Mouse (Mus musculus) frontal cortex, postnatal 10 days (tissue): ENCODE measurements at regions not wholly inside any gene's neighbourhood (a gene's known extent, or its start where the extent isn't known, plus 50 kb on each side); places are given as distances from the start of the nearest gene placed in this dataset.

Experiments used
- DNase-seq, 2 experiments: peaks; one replicate each; pipeline ENCODE4 v3.0.0; 2022; ENCODE audit warnings: low spot score in 2 of 2, mixed read lengths in 1 of 2

DNA sequence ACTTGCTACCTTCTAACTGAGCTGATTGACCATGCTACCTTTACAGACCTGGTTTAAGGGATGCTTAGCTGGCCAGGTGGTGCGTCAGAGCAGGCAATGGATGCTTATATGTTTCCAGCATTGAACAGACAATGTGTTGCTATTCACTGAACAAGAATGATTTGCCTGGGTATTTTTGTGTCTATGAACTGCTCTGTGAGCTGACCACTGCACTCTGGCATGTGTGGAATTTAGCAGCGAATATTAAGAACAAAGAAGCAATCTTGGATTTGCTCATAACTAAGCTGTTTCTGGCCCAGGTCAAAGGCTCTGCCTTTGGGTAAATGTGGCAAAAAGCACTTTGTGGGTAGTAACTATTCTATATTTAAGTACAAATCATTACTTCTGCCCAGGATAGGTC, 58.3 kb upstream of the Ccdc39 start:
- DNase-seq = no peak

DNA sequence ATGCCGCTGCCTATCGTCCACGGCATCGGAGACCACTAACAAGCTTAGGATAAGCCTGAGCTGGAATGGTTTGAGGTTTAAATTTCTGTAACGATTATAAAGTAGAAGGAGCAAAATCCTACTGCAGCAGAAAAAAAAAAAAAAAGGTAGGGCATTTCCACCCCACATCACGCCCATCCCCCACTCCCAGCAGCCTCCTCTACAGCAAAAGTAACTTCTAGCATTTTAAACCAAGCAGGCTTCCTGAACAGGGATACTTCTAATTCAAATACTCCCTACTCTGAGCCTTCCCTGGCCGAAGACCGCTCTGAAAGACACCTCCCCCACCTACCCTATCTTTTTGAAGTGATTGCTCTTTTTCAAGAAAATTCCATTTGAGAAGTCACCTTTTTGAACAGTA, 59.2 kb upstream of the Ccdc39 start:
- DNase-seq = no peak

DNA sequence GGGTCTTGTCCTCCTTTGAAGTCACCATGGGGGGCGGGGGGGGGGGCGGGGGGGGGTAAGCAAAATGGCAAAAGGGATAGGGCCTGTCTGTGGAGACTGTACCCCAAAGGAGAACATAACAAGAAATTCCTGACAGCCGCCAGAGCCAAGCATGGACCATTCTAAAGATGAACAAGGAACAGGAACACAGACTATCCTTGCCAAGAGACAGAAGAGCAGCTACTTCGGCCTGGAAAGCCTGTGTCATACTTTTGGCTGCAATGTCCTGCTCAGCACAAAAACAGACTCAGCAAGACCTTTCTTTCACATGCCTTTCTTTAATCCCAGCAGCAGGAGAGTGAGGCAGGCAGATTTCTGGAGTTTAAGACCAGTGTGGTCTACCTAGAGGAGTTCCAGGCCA, 59.7 kb upstream of the Ccdc39 start:
- no peak for DNase-seq

DNA sequence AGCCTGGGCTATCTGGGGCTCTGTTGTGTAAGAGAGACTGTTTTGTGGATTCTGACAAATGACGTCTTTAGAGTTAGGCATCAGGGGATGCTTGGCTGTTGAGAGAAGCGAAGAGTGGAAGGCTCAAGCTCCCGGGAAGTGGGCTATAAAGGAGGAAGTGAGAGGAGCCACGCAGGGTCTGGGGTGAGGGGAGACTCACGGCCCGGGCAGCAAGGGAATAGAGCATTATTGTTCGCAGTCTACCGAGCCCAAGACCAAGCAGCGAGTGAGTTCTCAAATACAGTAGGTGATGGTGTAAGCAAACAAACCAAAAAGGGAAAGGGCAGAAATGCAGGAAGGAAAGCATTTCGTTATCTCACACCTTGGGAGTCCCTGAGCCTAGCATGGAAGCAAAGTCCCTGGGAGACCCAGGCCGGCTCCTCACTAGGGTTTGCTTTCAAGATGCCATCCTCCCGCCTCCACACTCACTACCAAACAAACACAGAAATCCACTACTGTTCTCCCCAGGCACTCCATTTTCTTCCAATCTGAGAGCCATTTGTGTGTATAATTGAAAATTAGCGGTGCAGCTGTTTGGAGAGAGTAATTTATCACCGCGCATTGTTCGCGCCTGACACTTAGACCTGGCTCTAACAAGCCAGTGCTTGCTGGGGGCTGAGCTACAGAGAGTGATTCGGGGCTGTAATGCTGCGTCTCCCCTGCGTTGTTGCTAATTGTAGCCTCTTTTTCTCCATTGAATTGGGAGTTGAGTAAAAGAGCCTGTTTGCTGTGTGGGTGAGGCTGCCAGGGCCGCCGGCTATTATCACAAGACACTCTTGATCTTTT, 61.0 kb upstream of the Ccdc39 start:
- peak; percentile 9 to 12 for DNase-seq

DNA sequence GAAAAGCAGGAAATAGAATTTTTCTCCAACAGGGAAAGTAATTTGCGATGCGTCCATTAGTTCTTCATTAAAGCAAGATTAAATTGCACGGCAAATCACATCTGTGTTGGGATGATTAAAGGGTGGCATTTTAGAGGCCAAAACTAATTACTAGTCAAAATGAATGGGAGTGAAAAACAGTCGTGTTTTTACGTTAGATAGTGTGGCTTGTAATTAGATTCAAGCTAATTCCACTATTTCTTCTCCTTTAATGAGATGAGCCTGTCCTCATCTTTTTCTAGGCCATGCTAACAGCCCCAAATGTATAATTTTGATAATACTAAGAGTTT, 61.5 kb upstream of the Ccdc39 start:
- DNase-seq = no peak

DNA sequence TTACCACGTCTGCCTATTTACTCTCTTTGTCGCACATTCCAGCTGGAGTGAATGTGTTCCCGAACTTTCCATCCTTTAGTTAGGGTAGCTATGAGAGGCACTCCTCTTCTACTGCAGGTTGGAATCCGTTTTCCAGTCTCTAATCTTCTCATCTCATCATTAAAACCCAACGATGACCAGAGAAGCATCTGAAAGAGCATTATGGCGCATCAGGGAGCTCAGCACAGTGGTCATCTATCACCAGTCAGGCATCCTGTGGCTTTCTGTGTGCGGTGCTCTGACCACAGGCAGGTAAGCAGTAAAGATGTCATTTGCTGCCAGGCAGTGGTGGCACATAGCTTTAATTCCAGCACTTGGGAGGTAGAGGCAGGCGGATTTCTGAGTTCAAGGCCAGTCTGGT, 63.0 kb upstream of the Ccdc39 start:
- no peak for DNase-seq

DNA sequence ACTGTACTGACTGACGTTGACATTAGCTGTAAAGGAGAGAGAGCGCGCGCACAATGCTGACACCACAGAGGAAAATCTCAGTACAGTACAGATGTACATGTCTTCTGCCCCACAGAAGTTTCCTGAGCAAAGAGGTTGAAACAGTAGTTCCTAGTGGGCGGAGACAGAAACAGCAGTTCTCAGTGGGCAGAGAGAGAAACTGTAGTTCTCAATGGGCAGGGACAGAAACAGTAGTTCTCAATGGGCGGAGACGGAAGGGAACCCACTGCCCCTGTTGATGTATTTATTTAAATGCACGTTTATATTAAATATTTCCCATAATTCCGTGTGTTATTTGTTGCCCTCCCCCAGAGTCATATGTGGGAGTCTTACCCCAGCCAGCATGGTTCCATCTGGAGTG, 67.4 kb upstream of the Ccdc39 start:
- DNase-seq = no peak

DNA sequence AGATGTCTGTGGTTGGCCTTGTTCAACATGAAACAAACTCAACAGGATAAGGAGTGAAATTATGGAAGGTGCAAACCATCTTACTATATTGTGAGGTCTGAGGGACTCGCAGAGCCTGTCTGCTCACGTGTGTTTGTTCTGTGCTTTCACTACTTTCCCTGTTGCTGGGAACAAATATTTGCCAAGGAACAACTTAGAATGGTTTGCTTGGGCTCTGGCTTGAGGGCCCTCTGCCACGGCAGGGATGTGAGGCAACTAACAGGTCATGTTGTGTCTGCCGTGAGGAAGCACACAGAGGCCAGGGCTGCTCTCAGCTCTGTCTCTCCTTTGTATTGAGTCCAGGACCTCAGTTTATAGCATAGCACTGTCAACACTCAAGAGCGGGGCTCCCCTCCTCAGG, 69.4 kb upstream of the Ccdc39 start:
- no peak for DNase-seq

DNA sequence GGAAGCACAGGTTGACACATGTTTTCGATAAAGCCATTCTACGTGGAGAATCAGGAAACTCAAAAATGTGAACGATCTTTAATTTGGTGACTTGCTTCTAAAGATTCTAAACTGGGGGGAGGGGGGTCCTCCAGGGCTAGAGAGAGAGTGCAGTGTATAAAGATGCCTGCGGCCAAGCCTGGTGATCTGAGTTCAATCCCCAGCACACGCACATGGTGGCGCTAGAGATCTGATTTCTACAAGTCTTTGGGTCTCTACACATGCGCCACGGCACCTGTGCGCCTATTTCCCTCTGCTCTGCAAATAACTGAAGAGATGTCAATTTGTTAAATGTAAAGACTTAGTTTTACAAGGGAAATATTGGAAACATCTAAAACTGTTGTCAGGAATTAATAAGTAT, 70.3 kb upstream of the Ccdc39 start:
- DNase-seq = no peak

DNA sequence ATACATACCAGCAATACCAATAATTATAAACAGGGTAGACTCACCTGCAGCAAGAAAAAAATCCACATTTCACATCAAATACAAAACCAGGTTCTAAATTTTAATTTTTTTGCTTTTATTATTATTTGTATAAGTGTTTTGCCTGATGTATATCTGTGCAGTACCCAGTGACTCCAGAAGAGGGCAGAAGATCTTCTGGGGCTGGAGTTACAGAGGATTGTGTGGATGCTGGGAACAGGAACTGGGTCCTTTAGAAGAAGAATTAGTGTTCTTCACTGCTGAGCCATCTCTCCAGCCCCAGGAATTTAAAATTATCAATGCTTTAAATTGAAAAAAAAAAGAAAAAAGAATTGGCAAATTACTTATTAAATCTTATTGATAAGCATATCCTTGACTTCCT, 71.7 kb upstream of the Ccdc39 start:
- no peak for DNase-seq

DNA sequence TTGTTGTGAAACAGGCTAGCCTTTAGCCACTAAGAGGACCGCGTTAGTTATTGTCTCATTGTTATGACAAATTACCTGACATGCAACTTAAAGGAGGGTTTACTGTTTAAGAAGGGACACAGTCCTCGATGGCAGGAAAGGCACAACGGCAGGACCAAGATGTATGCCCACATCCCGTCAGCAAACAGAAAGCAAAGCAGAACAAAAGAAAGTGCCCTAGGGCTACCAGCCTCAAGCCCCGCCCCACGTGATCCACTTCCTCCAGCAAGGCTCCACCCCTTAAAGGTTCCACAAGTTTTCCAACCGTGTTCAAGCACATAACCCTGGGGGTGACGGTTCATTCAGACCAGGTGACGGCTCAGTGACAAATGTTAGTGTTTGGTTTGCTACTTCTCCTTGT, 72.2 kb upstream of the Ccdc39 start:
- no peak for DNase-seq

DNA sequence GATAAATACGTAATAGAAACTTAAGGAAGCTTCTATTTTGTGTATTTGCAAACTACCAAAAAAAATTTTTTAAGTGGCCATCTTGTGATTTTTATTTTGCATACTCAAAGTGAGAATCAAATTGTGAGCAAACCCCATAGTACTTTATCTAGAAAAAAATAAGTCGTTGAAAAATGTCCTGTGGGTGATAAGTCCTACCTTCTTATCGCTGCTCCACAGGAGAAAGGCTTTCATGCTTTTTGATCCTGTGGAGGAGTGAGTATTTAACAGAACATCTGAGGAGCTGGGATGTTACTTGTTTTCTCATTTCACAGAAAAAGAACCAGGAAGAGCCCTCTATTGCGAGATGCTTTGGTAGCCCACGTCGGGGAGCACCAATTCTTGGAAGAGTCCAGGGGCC, 72.7 kb upstream of the Ccdc39 start:
- no peak for DNase-seq

DNA sequence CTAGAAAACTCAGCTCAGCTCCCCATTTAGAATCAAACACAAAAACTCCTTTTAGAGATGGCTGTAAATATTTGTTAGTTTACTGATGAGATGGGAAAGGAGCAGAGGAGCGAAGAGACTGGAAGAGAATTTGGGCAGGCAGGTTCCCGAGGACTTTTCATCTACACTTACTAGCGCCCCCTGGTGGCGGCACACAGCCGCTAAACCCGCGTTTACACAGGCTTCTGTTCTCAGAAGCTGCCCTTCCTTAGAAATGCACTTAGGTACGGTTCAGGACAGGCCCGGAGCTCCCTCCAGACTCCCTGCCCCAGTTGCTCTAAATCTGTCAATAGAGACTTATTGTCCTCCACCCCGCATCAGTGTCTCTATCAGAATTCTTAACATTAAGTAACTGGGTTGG, 74.7 kb upstream of the Ccdc39 start:
- DNase-seq = peak; percentile 28 to 75

DNA sequence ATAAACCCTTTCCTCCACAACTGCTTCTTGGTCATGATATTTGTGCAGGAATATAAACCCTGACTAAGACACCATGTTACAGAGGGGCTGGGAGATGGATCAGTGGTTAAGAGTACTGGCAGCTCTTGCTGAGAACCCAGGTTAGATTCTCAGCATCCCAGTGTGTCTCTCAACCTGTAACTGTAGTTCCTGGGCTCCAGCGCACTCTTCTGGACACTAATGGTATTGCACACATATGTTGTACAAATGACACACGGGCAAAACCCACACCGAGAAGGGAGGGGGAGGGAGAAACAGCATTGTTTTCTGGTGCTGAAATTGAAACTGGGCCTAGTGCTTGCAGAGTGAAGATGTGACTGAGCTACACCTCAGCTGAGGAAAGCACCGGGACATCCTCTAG, 81.0 kb upstream of the Ccdc39 start:
- DNase-seq = no peak

DNA sequence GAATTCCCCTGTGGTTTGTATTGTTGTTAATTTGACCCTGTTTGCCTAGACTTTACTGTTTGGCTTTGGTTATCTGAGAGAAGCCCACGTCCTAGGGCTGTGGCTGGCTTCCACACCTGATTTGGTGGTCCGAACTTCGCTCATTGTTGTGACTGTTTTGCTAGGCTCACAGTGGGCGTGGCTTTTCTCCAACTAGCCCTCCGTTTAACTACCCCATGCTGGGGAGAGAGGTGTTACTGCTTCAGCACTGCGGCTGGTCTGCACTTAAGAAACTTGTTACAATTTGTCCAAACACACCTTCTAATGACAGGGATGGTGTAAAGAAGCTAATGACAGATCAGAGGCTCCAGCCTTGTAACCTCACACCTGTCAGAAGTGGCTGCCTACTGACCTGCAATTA, 64.7 kb upstream of the Fxr1 start:
- DNase-seq = no peak

DNA sequence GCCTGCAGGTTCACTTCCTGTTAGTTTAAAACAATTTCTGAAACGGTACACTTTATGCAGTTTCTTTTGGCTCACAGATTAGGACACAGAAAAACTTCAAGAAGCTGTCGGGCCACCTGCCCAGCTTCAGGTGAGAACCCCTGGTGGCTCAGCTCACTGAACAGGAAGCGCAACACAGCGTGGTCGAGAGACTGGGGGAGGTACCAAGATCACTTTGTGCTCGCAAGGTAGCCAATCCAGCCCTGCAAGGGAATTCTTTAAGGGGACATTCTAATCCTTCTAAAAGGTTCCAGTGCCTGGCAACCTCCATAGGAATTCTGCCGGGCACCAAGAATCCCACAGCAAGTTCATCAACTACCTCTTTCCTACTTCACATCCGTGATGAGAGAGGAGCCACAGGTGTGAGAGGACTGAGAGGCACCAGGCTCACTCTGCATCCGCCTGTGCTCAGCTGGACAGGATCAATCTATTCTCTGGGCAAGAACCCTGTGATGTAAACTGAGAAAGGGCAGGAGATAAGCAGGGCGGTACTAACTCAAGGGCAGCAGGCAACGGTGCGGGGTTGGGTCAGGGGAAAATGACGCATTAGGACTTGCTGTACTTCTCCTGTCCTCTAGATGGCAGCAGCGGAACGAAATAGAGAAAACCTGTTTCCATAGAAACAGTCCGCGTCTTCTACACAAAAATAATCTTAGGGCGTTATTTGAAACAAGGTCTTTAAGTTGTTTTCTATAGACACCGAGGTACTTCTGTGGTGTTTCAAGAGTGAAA, 63.7 kb upstream of the Fxr1 start:
- DNase-seq = peak; percentile 10 to 65

DNA sequence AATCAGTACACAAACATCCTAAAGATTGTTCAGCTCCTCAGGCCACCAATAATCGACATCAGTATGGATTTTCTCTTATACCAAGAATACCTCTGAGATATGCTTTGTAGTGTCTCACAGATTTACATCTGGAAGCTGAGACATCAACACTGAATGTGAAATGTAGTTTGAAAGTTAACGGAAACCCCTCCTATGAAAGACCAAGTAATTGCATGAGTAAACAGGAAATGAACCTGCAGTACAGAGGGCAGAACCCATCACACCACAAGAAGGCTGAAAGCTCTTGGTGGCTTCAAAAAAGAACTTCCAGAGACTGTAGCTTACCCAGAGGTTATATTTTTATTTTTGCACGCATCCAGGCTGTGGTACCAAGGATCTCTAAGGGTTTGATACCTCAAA, 63.1 kb upstream of the Fxr1 start:
- no peak for DNase-seq

DNA sequence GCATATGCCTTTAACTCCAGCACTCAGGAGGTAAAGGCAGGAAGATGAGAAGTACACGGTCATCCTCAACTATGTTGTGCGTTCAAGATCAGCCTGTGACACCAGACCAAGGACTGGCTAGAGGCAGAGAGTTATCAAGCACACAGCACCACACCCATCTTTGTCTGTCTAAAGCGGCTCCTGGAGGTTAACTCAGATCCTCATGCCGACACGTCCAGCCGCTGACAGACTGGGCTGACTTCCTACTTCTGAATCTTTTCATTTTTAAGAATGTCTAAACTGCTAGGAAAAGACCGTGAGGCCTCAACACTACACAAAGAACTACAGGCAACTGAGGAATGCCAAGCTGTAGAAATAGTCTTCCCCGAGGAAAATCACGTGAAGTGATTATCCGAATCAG, 62.1 kb upstream of the Fxr1 start:
- DNase-seq = no peak

DNA sequence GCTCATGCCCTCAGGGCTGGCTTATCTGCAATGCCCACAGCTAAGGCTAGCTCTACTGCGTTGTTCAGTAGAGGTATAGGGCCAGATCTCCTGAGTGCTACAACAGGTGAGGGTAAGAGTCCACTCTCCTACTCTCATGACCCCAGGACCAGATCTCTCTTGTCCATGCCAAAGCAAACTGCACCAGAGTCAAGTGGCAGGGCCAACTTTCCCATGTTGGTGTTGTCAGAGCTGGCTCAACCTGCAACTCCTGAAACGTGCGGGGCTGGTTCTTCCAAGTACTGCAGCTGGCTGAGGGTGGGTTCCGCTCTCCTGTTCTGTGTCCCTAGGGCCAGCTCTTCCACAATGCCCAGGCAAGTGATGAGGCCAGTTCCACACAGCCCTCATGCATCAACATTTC, 61.5 kb upstream of the Fxr1 start:
- DNase-seq = no peak

DNA sequence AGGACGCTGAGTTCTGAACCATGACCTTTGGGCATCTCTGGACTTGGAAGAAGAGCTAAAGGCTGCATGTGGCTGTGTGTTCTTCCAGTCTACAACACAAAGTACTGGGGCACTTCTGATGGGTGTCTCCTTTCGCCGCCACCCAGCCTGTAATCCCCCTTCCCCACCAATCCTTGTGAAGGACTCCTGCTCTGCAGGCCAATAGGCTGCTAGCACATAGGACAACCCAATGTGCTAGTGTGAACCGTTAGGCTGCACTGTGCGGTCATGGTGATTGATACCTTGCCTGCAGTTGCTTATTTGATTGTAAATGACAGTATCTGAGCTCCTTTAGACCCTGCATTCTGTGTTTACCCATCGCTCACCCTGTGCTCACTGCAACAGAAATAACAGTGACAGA, 59.5 kb upstream of the Fxr1 start:
- DNase-seq = no peak

DNA sequence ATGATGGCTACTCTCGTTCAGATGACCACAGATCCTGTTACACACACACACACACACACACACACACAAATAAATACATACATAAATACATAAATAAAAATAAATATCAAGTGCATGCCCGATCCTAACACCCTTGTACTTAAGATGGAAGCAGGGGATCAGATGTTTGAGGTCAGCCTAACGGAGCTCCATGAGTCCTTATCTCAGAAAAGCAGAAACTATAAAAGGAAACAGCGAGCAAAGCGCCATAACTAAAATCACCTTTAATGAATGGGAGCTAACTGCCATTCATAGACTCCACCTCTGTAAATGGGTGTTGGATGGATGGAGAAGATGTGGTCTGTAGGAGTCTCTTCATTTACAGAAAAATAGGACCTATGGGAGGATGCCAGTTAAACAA, 56.8 kb upstream of the Fxr1 start:
- DNase-seq = no peak

DNA sequence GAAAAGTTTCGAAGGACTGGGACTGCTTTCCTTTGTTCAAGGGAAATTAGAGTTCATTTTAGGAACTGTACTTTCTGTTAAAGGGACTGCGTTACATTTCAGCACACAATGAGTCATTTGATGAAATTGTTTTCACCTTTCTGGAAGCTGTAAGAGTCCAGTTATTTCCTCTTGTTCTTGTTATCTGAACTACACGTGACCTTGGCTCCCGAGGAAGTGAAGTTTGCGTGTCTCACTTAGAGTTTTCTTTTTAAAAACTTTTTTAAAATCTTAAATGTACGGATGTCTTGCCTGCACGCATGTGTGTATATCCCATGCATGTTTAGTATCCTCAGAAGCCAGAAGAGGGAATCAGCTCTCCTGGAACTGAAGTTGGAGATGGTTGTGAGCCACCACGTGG, 52.6 kb upstream of the Fxr1 start:
- DNase-seq = no peak
